Mouse (Mus musculus): ENCODE results near the gene Gmppb.

Gene Gmppb

GRCm38 (mm10) chr9:108090611-108091120 lies 41.6 kb downstream of the Gmppb start:
- TF ChIP-seq GATA4 (IDR thresholded peaks at IDR 0.05; ENCODE audit: insufficient replicate concordance, low read length), result no peak

DNA sequence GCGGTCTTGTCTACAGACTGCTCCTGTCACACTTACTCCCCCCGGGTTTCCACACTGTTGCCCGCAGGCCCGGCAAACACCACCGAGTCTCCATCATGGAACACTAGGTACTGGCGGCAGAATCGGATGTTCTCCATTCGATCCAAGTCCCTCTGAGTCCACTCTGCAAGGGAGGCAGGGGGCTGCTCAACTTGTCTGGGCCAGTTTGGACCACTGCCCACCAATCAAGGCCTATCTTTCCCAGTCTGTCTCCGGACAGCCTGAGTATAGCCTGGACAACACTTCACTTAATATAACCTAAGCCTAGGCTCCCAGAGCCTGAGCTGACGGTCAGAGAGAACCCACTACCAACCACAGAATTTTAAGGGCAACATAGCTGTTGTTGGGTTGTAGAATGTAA lies 44.5 kb downstream of the Gmppb start:
- no peak for TF ChIP-seq GATA4 (IDR thresholded peaks at IDR 0.05; ENCODE audit: insufficient replicate concordance, low read length)

DNA sequence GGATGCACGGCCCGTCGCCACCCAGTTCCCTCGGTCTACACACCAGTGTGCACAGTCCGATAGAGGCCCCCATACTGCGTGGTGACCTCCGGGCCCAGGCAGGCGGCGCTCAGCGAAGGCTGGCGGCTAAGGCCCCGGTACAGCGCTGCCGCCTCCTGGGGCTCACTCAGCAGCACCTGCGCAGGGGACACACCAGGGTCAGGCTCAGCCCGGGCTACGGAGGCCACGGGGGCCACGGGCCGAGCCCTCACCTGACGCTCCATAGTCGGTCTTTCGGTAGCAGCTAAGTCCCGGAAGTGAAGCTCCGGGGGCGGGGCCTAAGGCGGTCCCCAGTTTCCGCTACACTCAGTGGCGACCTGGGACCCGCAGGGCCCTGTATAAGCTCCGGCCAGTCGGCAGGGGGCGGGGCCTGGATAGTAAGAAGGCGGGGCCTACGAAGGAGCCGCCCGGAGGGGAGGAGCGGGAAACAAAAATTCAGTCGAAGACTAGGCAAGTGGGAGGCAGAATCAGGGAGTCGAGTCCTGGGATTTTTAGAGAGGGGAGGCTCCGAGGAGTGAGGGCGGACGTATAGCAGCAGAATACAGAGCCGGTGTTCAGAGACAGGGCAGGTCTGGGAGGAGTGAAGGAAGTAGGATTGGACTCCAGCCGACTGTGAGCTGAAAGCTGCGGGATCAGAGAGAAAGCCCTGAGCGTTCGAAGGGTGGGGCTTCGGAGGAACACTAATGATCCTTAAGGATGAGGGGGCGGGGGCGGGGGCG lies 45.3 kb downstream of the Gmppb start, which contains the start of gene Apeh:
TSS of gene Apeh (minus strand) at position 423 of the 758 bp plus-strand sequence.
- TF ChIP-seq GATA4 (IDR thresholded peaks at IDR 0.05; ENCODE audit: insufficient replicate concordance, low read length), result no peak

DNA sequence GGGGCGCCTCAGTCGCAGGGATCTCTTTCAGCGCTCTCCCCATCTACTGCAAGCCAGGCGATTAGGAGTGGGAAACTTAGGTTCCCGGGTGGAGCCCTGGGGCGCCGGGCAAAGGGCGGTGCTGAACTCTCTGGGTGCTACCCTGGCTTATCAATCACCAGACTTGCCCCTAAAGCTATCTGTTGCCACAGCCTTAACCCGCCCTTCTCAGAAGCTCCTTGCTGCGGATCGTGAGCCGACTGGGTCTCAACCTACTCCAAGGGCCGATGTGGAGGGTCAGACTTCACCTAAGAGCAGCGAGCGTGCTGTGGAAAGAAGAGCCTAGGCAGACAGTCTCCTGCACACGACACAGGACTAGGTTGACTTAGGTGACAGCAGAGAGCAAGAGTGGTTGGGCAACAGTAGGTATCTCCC lies 46.0 kb downstream of the Gmppb start:
- no peak; the same call in 1 of the 2 replicates for TF ChIP-seq GATA4 (IDR thresholded peaks at IDR 0.05; ENCODE audit: insufficient replicate concordance, low read length)

GRCm38 (mm10) chr9:108095518-108095917 lies 46.5 kb downstream of the Gmppb start:
- TF ChIP-seq GATA4 (IDR thresholded peaks at IDR 0.05; ENCODE audit: insufficient replicate concordance, low read length), result no peak

DNA sequence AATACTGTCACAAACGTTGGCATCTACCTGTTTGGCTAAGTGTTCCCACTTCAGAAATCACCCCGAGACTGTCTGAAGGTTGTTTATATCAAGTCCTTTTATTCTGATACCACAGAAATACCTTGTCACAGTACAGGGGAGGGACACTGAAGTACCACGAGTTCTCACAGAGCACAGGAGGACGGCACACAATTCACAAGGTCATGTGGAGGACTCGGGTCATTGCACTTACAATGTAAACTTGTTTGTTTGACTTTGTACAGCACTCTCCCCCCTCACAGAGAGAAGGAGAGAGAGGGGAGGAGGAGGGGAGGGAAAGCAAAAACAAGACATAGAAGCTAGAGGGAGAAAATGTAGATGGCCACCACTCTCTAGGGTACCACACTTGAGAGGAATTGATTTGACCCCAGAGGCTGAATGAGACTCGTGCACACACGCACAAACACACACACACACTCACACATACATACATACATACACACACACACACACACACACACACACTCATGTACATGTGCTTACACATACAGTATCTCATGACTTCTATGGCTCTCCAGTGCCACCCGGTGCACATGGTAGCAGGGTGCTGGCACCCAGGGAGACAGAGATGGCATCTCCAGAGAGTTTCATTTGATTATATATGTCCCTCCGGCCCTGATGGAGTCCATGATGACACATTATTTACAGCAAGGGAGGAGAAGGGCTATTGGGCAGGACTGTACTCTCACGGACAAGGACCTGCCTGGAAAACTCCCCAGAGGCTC lies 47.1 kb downstream of the Gmppb start:
- TF ChIP-seq GATA4 (IDR thresholded peaks at IDR 0.05; ENCODE audit: insufficient replicate concordance, low read length), result no peak

- no peak for TF ChIP-seq GATA4 (IDR thresholded peaks at IDR 0.05; ENCODE audit: insufficient replicate concordance, low read length)
Observed at GRCm38 (mm10) chr9:108099619-108100018, 50.6 kb downstream of the Gmppb start.
